Mouse (Mus musculus) small intestine, adult 2 months (tissue): ENCODE measurements around the gene Plpp6. TPM values are rescaled to one million over a fixed set of nuclear protein-coding genes. Genes with fewer than 3 reads are reported as not detected.

Experiments used
- H3K27ac ChIP-seq: fragments of 200-500 bp; 2 replicates; pipeline ENCODE4 v1.5.1; 2012; ENCODE audit warnings: low read depth, low read length, control low read depth, inconsistent platforms; ENCODE audit not compliant: insufficient read depth
- H3K27me3 ChIP-seq: fragments of 200-500 bp; 2 replicates; pipeline ENCODE4 v1.6.1; 2012; ENCODE audit warnings: mild to moderate bottlenecking, moderate library complexity, low read length, inconsistent platforms; ENCODE audit not compliant: control insufficient read depth, insufficient read depth
- H3K36me3 ChIP-seq: fragments of 200-500 bp; 2 replicates; pipeline ENCODE4 v1.6.1; 2012; ENCODE audit warnings: mild to moderate bottlenecking, low read length, control low read depth, inconsistent platforms; ENCODE audit not compliant: control insufficient read depth, insufficient read depth
- H3K4me1 ChIP-seq: fragments of 200-500 bp; 2 replicates; pipeline ENCODE4 v1.6.1; 2012; ENCODE audit warnings: low read length, inconsistent platforms, mixed read lengths; ENCODE audit not compliant: control insufficient read depth, insufficient read depth, insufficient read length
- H3K4me3 ChIP-seq: fragments of 200-500 bp; 2 replicates; pipeline ENCODE4 v1.5.1; 2012; ENCODE audit warnings: low read depth, mild to moderate bottlenecking, control low read depth, inconsistent platforms, low read length, moderate library complexity
- CTCF ChIP-seq: fragments of 200-500 bp; IDR thresholded peaks from 2 replicates; pipeline ENCODE4 v1.5.1; 2012; ENCODE audit warnings: low read depth, mild to moderate bottlenecking, control low read depth, inconsistent platforms, low read length, moderate library complexity, mixed read lengths; ENCODE audit not compliant: insufficient replicate concordance, insufficient read length; ENCODE audit errors: extremely low read depth
- POLR2A ChIP-seq: fragments of 200-500 bp; IDR thresholded peaks from 2 replicates; pipeline ENCODE4 v1.6.1; 2012; ENCODE audit warnings: low read depth, mild to moderate bottlenecking, control low read depth, inconsistent platforms, low read length, moderate library complexity
- WGBS: fragments of 180-500 bp; shearing (Covaris S2); methylation state at CpG from one replicate; pipeline ENCODE4 v1.1.7; 2018; 5-methylcytosine and 5-hydroxymethylcytosine counted together
- polyA plus RNA-seq: library from polyadenylated mRNA; depleted of rRNA; stranded (reverse); fragments of >200 nt; gene quantifications from 2 replicates; pipeline ENCODE4 v1.2.3, GENCODE M21; 2012

Plpp6 gene
- polyA plus RNA-seq, 1 experiment = 27.8 TPM

- 16% methylated on average over 35 of the region's 35 CpGs for WGBS
- TF ChIP-seq CTCF = peak; percentile 81
- TF ChIP-seq POLR2A = no peak
- H3K36me3 ChIP-seq = no peaks in the 10 kb centered on the region
- H3K27ac ChIP-seq = no peak overlapping the region
- H3K27me3 ChIP-seq = no peaks in the 10 kb centered on the region
- no peaks in the 10 kb centered on the region for H3K4me1 ChIP-seq
- peak overlapping the region; percentile 61 for H3K4me3 ChIP-seq
Observed at GRCm38 (mm10) chr19:28974862-28975611, 11.3 kb downstream of the Plpp6 start.

GRCm38 (mm10) chr19:28982617-28983016, 18.9 kb downstream of the Plpp6 start:
- Histone ChIP-seq H3K4me1 (no peaks in the 10 kb centered on the region), H3K27me3 (no peaks in the 10 kb centered on the region), H3K4me3 (no peak overlapping the region), H3K36me3 (no peaks in the 10 kb centered on the region), H3K27ac (no peak overlapping the region)
- TF ChIP-seq POLR2A (no peak), CTCF (no peak)
- WGBS = 60% methylated on average over 7 of the region's 7 CpGs

- 50% methylated on average over 8 of the region's 8 CpGs for WGBS
- Histone ChIP-seq H3K4me3 (no peak overlapping the region), H3K27ac (peak overlapping the region; percentile 72; the same call in 1 of the 2 replicates), H3K27me3 (no peaks in the 10 kb centered on the region), H3K36me3 (peaks cover under 1% of the 10 kb centered on the region; the same call in 1 of the 2 replicates), H3K4me1 (peaks cover 5% of the 10 kb centered on the region; the same call in 1 of the 2 replicates)
- TF ChIP-seq POLR2A (no peak), CTCF (no peak)
Observed at GRCm38 (mm10) chr19:28989515-28989914, 25.8 kb downstream of the Plpp6 start.

- peak within 1 kb of the TSS; percentile 88 for H3K4me3 ChIP-seq
- peak within 1 kb of the TSS; percentile 75 for H3K27ac ChIP-seq
- peaks cover 5% of the 10 kb centered on the region; the same call in 1 of the 2 replicates for H3K4me1 ChIP-seq
- TF ChIP-seq CTCF (no peak), POLR2A (peak; percentile 72)
- peaks cover 7% of the 10 kb centered on the region for H3K36me3 ChIP-seq
- WGBS = under 1% methylated on average over 37 of the region's 37 CpGs
- H3K27me3 ChIP-seq = no peaks in the 10 kb centered on the region
Observed at GRCm38 (mm10) chr19:28990194-28990589, 26.4 kb downstream of the Plpp6 start, which contains the start of gene Cdc37l1. Gene Cdc37l1, plus strand, starts transcription at chr19:28990352.

GRCm38 (mm10) chr19:28990590-28991221, 27.0 kb downstream of the Plpp6 start:
- H3K36me3 ChIP-seq = peaks cover 11% of the 10 kb centered on the region
- H3K4me3 ChIP-seq = peak overlapping the region; percentile 88
- under 1% methylated on average over 41 of the region's 41 CpGs for WGBS
- peaks cover 5% of the 10 kb centered on the region; the same call in 1 of the 2 replicates for H3K4me1 ChIP-seq
- peak overlapping the region; percentile 75 for H3K27ac ChIP-seq
- TF ChIP-seq CTCF = no peak
- TF ChIP-seq POLR2A = no peak
- no peaks in the 10 kb centered on the region for H3K27me3 ChIP-seq

- Histone ChIP-seq H3K27ac (peak overlapping the region; percentile 75; the same call in 1 of the 2 replicates), H3K27me3 (no peaks in the 10 kb centered on the region), H3K36me3 (peaks cover 15% of the 10 kb centered on the region), H3K4me1 (peaks cover 5% of the 10 kb centered on the region; the same call in 1 of the 2 replicates), H3K4me3 (no peak overlapping the region)
- TF ChIP-seq POLR2A = no peak
- no peak for TF ChIP-seq CTCF
- WGBS = 55% methylated on average over 5 of the region's 5 CpGs
Observed at GRCm38 (mm10) chr19:28991391-28991790, 27.6 kb downstream of the Plpp6 start.

- TF ChIP-seq CTCF (no peak), POLR2A (no peak)
- WGBS = 77% methylated on average over 7 of the region's 7 CpGs
- H3K4me1 ChIP-seq = no peaks in the 10 kb centered on the region; the same call in 1 of the 2 replicates
- no peak overlapping the region for H3K4me3 ChIP-seq
- H3K27me3 ChIP-seq = no peaks in the 10 kb centered on the region
- 0 out of 2 replicates have a peak overlapping the region, but pooled peaks have one; percentile 15 for H3K27ac ChIP-seq
- H3K36me3 ChIP-seq = peaks cover 28% of the 10 kb centered on the region
Observed at GRCm38 (mm10) chr19:28994870-28995269, 31.1 kb downstream of the Plpp6 start.
